16 mouse cellular contexts compared by ENCODE assay signal in genomic region chr2:179920042-179920441, GRCm38 (mm10). TPM values are rescaled to one million over a fixed set of nuclear protein-coding genes. Genes with fewer than 3 reads are reported as not detected.
DNase-seq lines count a peak whose midpoint lies in the region; ATAC-seq and TF ChIP-seq lines count a peak whose summit lies in the region.
"Had no signal": no experiment of that assay in that cellular context is flagged by ENCODE, and none has a peak within 500 bp of the region (broad histone marks: within the 10 kb centered on the region; RNA-seq: fewer than 3 reads in every experiment).

No protein-coding gene starts in this region.

- no peaks in the 10 kb centered on the region for H3K9me3 ChIP-seq in liver, embryonic 12.5 days (replicated peaks)
- no peaks in the 10 kb centered on the region for H3K9me3 ChIP-seq in lung, embryonic 16.5 days (ENCODE audit: control insufficient read depth, low read length)
- H3K9me3 ChIP-seq: liver, embryonic 13.5 days; neural tube, embryonic 13.5 days had no signal

- peak; percentile 47 for DNase-seq in gastrocnemius, adult 2 months
- DNase-seq in gastrocnemius, adult 8-10 months (ENCODE audit: low spot score in 2 of 2): no peak
- DNase-seq in liver, adult 2 months (ENCODE audit: extremely low read depth, low read depth, low spot score): peak; percentile 20
- peak; percentile 53 for DNase-seq in MN1 (ENCODE audit: low spot score)
- DNase-seq in left cerebral cortex, postnatal 14 days (ENCODE audit: low spot score in 2 of 2): no peak
- DNase-seq in thymus, postnatal 36 days: no peak
- DNase-seq: cerebellum, adult 9-11 months; gastrocnemius, postnatal 14 days; left cerebral cortex, postnatal 4 days; liver, embryonic 13.5 days had no signal

- peaks cover 20% of the 10 kb centered on the region for H3K36me3 ChIP-seq in liver, adult 2 months (ENCODE audit: control insufficient read depth, insufficient read depth, low read length)
- H3K36me3 ChIP-seq in liver, embryonic 12.5 days: peaks cover 98% of the 10 kb centered on the region
- H3K36me3 ChIP-seq in lung, embryonic 16.5 days (ENCODE audit: control insufficient read depth, insufficient read depth, low read length): peaks cover 36% of the 10 kb centered on the region

- no peaks in the 10 kb centered on the region for H3K27me3 ChIP-seq in liver, adult 2 months (ENCODE audit: control insufficient read depth, insufficient read depth, low read length)
- no peaks in the 10 kb centered on the region for H3K27me3 ChIP-seq in liver, embryonic 12.5 days (replicated peaks)
- H3K27me3 ChIP-seq in lung, embryonic 16.5 days (ENCODE audit: control insufficient read depth, insufficient read depth, low read depth, low read length): no peaks in the 10 kb centered on the region
- H3K27me3 ChIP-seq: heart, embryonic 13.5 days; hindbrain, embryonic 12.5 days; liver, embryonic 13.5 days; neural tube, embryonic 13.5 days had no signal

- intact Hi-C loops in gastrocnemius, adult 2 months (cut with DNase I): no loop called here
- intact Hi-C loops in left cerebral cortex, postnatal 14 days (cut with DNase I): no loop called here

- H3K9ac ChIP-seq in liver, adult 2 months (ENCODE audit: low read depth, low read length): no peak overlapping the region
- H3K9ac ChIP-seq in liver, embryonic 12.5 days: no peak overlapping the region
- no peak overlapping the region for H3K9ac ChIP-seq in lung, embryonic 16.5 days (ENCODE audit: low read length)
- H3K9ac ChIP-seq: heart, embryonic 13.5 days; hindbrain, embryonic 12.5 days; liver, embryonic 13.5 days; neural tube, embryonic 13.5 days had no signal

- H3K79me2 ChIP-seq in liver, adult 2 months (ENCODE audit: control insufficient read depth, insufficient read depth, low read length): no peaks in the 10 kb centered on the region

- H3K4me1 ChIP-seq in liver, adult 2 months (ENCODE audit: control insufficient read depth, insufficient read depth, low read length): no peaks in the 10 kb centered on the region
- no peaks in the 10 kb centered on the region for H3K4me1 ChIP-seq in liver, embryonic 12.5 days
- H3K4me1 ChIP-seq in lung, embryonic 16.5 days (replicated peaks; ENCODE audit: control insufficient read depth, insufficient read depth, low read length): no peaks in the 10 kb centered on the region
- H3K4me1 ChIP-seq: heart, embryonic 13.5 days; liver, embryonic 13.5 days had no signal

- H3K27ac ChIP-seq in gastrocnemius, adult 2 months: no peak overlapping the region
- no peak overlapping the region for H3K27ac ChIP-seq in liver, adult 2 months (replicated peaks; ENCODE audit: insufficient read depth, low read depth, low read length)
- no peak overlapping the region for H3K27ac ChIP-seq in liver, embryonic 12.5 days
- no peak overlapping the region for H3K27ac ChIP-seq in lung, embryonic 16.5 days (ENCODE audit: low read length)
- H3K27ac ChIP-seq: heart, embryonic 13.5 days; hindbrain, embryonic 12.5 days; liver, embryonic 13.5 days; neural tube, embryonic 13.5 days had no signal

- no peak for TF ChIP-seq CTCF in gastrocnemius, adult 2 months (IDR thresholded peaks at IDR 0.05)
- TF ChIP-seq CTCF in liver, adult 2 months (IDR thresholded peaks at IDR 0.05; ENCODE audit: low read depth, low read length): no peak

- no peak for ATAC-seq in liver, embryonic 12.5 days
- ATAC-seq in lung, embryonic 16.5 days (ENCODE audit: low read depth): peak; percentile 75
- ATAC-seq: forebrain, embryonic 14.5 days had no signal

- no peak for TF ChIP-seq POLR2A in liver, adult 2 months (IDR thresholded peaks at IDR 0.05; ENCODE audit: extremely low read depth, insufficient read depth, low read length)

- no peak overlapping the region for H3K4me3 ChIP-seq in gastrocnemius, adult 2 months
- H3K4me3 ChIP-seq in liver, adult 2 months (ENCODE audit: insufficient read depth, low read depth, low read length): no peak overlapping the region
- no peak overlapping the region for H3K4me3 ChIP-seq in liver, embryonic 12.5 days
- H3K4me3 ChIP-seq in lung, embryonic 16.5 days (ENCODE audit: low read length): no peak overlapping the region
- H3K4me3 ChIP-seq: heart, embryonic 13.5 days; hindbrain, embryonic 12.5 days; liver, embryonic 13.5 days; neural tube, embryonic 13.5 days had no signal

- 43% methylated on average over 4 of the region's 4 CpGs for WGBS in liver, adult 2 months
- WGBS in liver, embryonic 12.5 days (ENCODE audit: insufficient replicate concordance): 74% methylated on average over 4 of the region's 4 CpGs
- WGBS in lung, embryonic 16.5 days: 47% methylated on average over 4 of the region's 4 CpGs

- H3K4me2 ChIP-seq in liver, embryonic 12.5 days: no peak overlapping the region
- H3K4me2 ChIP-seq in lung, embryonic 16.5 days (ENCODE audit: low read depth, low read length): no peak overlapping the region
- H3K4me2 ChIP-seq: heart, embryonic 13.5 days; hindbrain, embryonic 12.5 days; liver, embryonic 13.5 days; neural tube, embryonic 13.5 days had no signal

RNA-seq across cellular contexts. Expression of gene Taf4, which starts 56.4 kb away (rescaled TPM):
- 10 to 100 TPM; 10.5 to 10.9 TPM for total RNA-seq in gastrocnemius, adult 2 months (2021)
- 1 to 10 TPM; 7.2 to 9.6 (median 8.8) TPM for total RNA-seq in gastrocnemius, adult 8-10 months (2022)
- total RNA-seq in liver, adult 2 months (2014; rRNA removed): 4.0 and 4.2 TPM in 2 replicates
- polyA plus RNA-seq in liver, adult 2 months (2012; rRNA removed): 3.9 and 4.3 TPM in 2 replicates
- 2.2 and 2.6 TPM in 2 replicates for polyA plus RNA-seq in liver, embryonic 12.5 days (2016; fragmentation: Nextera tagmentation; extraction: Ambion mirVana)
- 3.0 and 3.5 TPM in 2 replicates for polyA plus RNA-seq in lung, embryonic 16.5 days (2015; fragmentation: Nextera tagmentation; extraction: Ambion mirVana)
- total RNA-seq in left cerebral cortex, postnatal 14 days (2021): 10 to 100 TPM; 15.2 to 17.4 TPM

Comparison
In these comparisons a context has a peak if more than half of its experiments do, and no peak if none do; other contexts are left out.
1. DNase-seq: peak in gastrocnemius, adult 2 months (single experiment), liver, adult 2 months (single experiment) and MN1 (single experiment); none in gastrocnemius, adult 8-10 months (0 of 2), left cerebral cortex, postnatal 14 days (0 of 2) and thymus, postnatal 36 days (0 of 2).